Mouse (Mus musculus): Measurements from ENCODE around the gene Olfr323. TPM values are rescaled to one million over a fixed set of nuclear protein-coding genes. Genes with fewer than 3 reads are reported as not detected.

Olfr323 gene
- polyA plus RNA-seq, 1 experiment from 2014 or later, result 0.16 TPM

GRCm38 (mm10) chr11:58602800-58603560, 27.3 kb downstream of the Olfr323 start:
- Histone ChIP-seq H3K27ac (replicated peaks) (no peak overlapping the region), H3K4me3 (replicated peaks) (no peak overlapping the region), H3K9ac (no peak overlapping the region), H3K4me2 (replicated peaks) (no peak overlapping the region), H3K4me1 (no peaks in the 10 kb centered on the region), H3K36me3 (no peaks in the 10 kb centered on the region), H3K9me3 (replicated peaks) (no peaks in the 10 kb centered on the region), H3K27me3 (no peaks in the 10 kb centered on the region)
- WGBS, result 65% methylated on average over 6 of the region's 6 CpGs
- no peak for ATAC-seq (ENCODE audit: insufficient number of reproducible peaks, low FRiP score, low TSS enrichment, low read depth)

- ATAC-seq (ENCODE audit: insufficient number of reproducible peaks, low FRiP score, low TSS enrichment, low read depth), result no peak
- Histone ChIP-seq H3K9me3 (replicated peaks) (no peaks in the 10 kb centered on the region), H3K9ac (no peak overlapping the region), H3K36me3 (no peaks in the 10 kb centered on the region), H3K4me2 (replicated peaks) (no peak overlapping the region), H3K27me3 (no peaks in the 10 kb centered on the region), H3K4me3 (replicated peaks) (no peak overlapping the region), H3K27ac (replicated peaks) (no peak overlapping the region), H3K4me1 (no peaks in the 10 kb centered on the region)
Observed at GRCm38 (mm10) chr11:58602062-58602461, 28.2 kb downstream of the Olfr323 start.

- WGBS, result 88% methylated on average over 13 of the region's 13 CpGs
- no peak for ATAC-seq (ENCODE audit: insufficient number of reproducible peaks, low FRiP score, low TSS enrichment, low read depth)
- H3K4me3 ChIP-seq (replicated peaks), result no peak overlapping the region
- no peak overlapping the region for H3K27ac ChIP-seq (replicated peaks)
- no peak overlapping the region for H3K9ac ChIP-seq
- no peak overlapping the region for H3K4me2 ChIP-seq (replicated peaks)
- no peaks in the 10 kb centered on the region for H3K4me1 ChIP-seq
- no peaks in the 10 kb centered on the region for H3K27me3 ChIP-seq
- no peaks in the 10 kb centered on the region for H3K9me3 ChIP-seq (replicated peaks)
- no peaks in the 10 kb centered on the region for H3K36me3 ChIP-seq
Observed at GRCm38 (mm10) chr11:58597837-58598236, 32.5 kb downstream of the Olfr323 start.

- Histone ChIP-seq H3K9me3 (replicated peaks) (no peaks in the 10 kb centered on the region), H3K4me1 (no peaks in the 10 kb centered on the region), H3K4me3 (replicated peaks) (no peak within 1 kb of the TSS), H3K4me2 (replicated peaks) (no peak within 1 kb of the TSS), H3K27ac (replicated peaks) (no peak within 1 kb of the TSS), H3K9ac (no peak within 1 kb of the TSS), H3K36me3 (no peaks in the 10 kb centered on the region), H3K27me3 (no peaks in the 10 kb centered on the region)
- WGBS, result 58% methylated on average over 6 of the region's 6 CpGs
- no peak for ATAC-seq (ENCODE audit: insufficient number of reproducible peaks, low FRiP score, low TSS enrichment, low read depth)
Observed at GRCm38 (mm10) chr11:58594814-58595213, 35.5 kb downstream of the Olfr323 start, which contains the start of gene Olfr324. Gene Olfr324, plus strand, starts transcription at chr11:58595114.

DNA sequence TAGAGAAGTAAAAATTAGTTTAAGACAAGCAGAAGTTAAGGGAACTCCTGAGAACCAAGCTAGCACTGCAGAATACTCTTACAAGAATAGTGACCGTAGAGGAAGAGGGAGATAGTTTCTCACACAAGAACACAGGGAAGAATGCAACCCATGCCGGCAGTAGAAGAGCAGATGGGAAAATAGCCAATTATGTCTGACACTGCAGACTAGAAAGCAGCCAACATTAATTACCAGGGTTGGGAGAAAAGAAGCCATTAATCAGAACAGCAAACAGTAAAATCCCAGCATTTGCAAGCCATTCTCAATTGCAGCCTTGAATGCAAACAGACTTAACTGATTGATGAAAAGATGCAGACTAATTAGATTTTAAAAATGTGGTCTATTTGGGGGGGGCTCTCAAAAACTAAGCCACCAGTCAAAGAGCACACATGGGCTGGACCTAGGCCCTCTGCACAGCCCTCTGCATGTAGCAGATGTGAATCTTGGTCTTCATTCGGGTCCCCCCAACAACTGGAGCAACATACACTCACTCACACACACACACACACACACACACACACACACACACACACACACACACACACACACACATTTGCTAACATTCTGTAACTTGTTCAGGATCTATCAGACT, 41.6 kb downstream of the Olfr323 start:
- H3K9me3 ChIP-seq (replicated peaks), result no peaks in the 10 kb centered on the region
- 39% methylated on average over 3 of the region's 3 CpGs for WGBS
- no peaks in the 10 kb centered on the region for H3K4me1 ChIP-seq
- H3K9ac ChIP-seq, result no peak overlapping the region
- no peaks in the 10 kb centered on the region for H3K36me3 ChIP-seq
- no peak overlapping the region for H3K27ac ChIP-seq (replicated peaks)
- no peak overlapping the region for H3K4me3 ChIP-seq (replicated peaks)
- no peak overlapping the region for H3K4me2 ChIP-seq (replicated peaks)
- H3K27me3 ChIP-seq, result no peaks in the 10 kb centered on the region
- no peak for ATAC-seq (ENCODE audit: insufficient number of reproducible peaks, low FRiP score, low TSS enrichment, low read depth)

DNA sequence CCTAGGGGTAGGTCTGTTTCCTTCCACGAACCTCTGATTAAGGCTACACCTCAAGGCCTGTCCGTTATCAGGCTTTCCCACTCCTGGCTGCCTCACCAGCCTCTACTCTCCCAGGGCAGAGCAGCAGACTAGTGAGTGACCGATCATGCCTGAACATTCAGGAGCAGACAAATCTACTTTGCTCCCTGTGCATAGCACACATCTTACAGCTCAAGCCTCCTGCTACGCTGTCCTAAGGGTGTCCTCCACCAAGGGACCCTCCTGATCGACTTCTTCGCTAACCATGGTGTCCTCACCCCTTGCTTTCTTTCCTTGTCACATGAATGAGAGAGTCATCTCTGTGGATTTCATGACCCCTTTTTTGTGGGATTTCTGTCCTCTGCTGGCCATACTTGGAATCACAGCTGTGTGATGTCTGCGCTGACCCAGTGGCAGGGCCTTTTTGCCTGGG, 42.4 kb downstream of the Olfr323 start:
- no peak for ATAC-seq (ENCODE audit: insufficient number of reproducible peaks, low FRiP score, low TSS enrichment, low read depth)
- Histone ChIP-seq H3K9ac (no peak overlapping the region), H3K27me3 (no peaks in the 10 kb centered on the region), H3K4me1 (no peaks in the 10 kb centered on the region), H3K4me2 (replicated peaks) (no peak overlapping the region), H3K27ac (replicated peaks) (no peak overlapping the region), H3K4me3 (replicated peaks) (no peak overlapping the region), H3K9me3 (replicated peaks) (no peaks in the 10 kb centered on the region), H3K36me3 (no peaks in the 10 kb centered on the region)
- WGBS, result 66% methylated on average over 7 of the region's 7 CpGs

DNA sequence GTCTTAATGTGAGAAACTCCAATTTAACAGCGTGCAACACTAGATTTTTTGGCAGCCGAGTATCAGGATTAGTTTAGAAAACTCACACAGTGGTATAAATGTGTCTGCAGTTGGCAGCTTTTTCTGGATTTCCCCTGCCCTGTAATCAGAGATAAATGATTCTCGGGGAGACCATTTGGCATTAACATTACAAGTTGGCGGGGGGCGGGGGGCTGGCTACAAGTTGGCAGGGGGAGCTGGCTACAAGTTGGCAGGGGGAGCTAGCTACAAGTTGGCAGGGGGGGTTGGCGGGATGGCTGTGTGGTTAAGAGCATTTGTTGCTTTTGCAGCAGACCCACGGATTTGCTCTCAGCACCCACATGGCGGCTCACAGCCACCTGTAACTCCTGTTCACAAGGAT, 51.7 kb downstream of the Olfr323 start:
- H3K36me3 ChIP-seq, result no peaks in the 10 kb centered on the region
- H3K9me3 ChIP-seq (replicated peaks), result no peaks in the 10 kb centered on the region
- 73% methylated on average over 8 of the region's 8 CpGs for WGBS
- no peak overlapping the region for H3K4me2 ChIP-seq (replicated peaks)
- no peak for ATAC-seq (ENCODE audit: insufficient number of reproducible peaks, low FRiP score, low TSS enrichment, low read depth)
- no peaks in the 10 kb centered on the region for H3K4me1 ChIP-seq
- no peaks in the 10 kb centered on the region for H3K27me3 ChIP-seq
- no peak overlapping the region for H3K4me3 ChIP-seq (replicated peaks)
- H3K9ac ChIP-seq, result no peak overlapping the region
- no peak overlapping the region for H3K27ac ChIP-seq (replicated peaks)

- H3K4me3 ChIP-seq (replicated peaks), result no peak within 1 kb of the TSS
- no peaks in the 10 kb centered on the region for H3K36me3 ChIP-seq
- H3K9ac ChIP-seq, result no peak within 1 kb of the TSS
- H3K9me3 ChIP-seq (replicated peaks), result no peaks in the 10 kb centered on the region
- H3K4me1 ChIP-seq, result no peaks in the 10 kb centered on the region
- WGBS, result 70% methylated on average over 1 of the region's 1 CpGs
- H3K4me2 ChIP-seq (replicated peaks), result no peak within 1 kb of the TSS
- ATAC-seq (ENCODE audit: insufficient number of reproducible peaks, low FRiP score, low TSS enrichment, low read depth), result no peak
- H3K27ac ChIP-seq (replicated peaks), result no peak within 1 kb of the TSS
- H3K27me3 ChIP-seq, result no peaks in the 10 kb centered on the region
Observed at GRCm38 (mm10) chr11:58577430-58577829, 52.9 kb downstream of the Olfr323 start, which contains the start of gene Olfr325. Gene Olfr325, plus strand, starts transcription at chr11:58577730.

Other genes with a start within 250 kb of the Olfr323 start
- not detected in 2 replicates for gene 1810065E05Rik, start 209.4 kb downstream of the Olfr323 start, polyA plus RNA-seq (2015; fragmentation: Nextera tagmentation; extraction: Ambion mirVana)
- not detected in 2 replicates for gene Gm12253, start 197.9 kb downstream of the Olfr323 start, polyA plus RNA-seq (2015; fragmentation: Nextera tagmentation; extraction: Ambion mirVana)
- not detected in 2 replicates for gene Lypd9, start 177.6 kb downstream of the Olfr323 start, polyA plus RNA-seq (2015; fragmentation: Nextera tagmentation; extraction: Ambion mirVana)
- gene Olfr30, start 168.2 kb downstream of the Olfr323 start, polyA plus RNA-seq (2015; fragmentation: Nextera tagmentation; extraction: Ambion mirVana), result 0.24 and 0.29 TPM in 2 replicates
- 0.11 and 0.31 TPM in 2 replicates for gene Olfr332, start 137.9 kb downstream of the Olfr323 start, polyA plus RNA-seq (2015; fragmentation: Nextera tagmentation; extraction: Ambion mirVana)
- gene Olfr331, start 127.9 kb downstream of the Olfr323 start, polyA plus RNA-seq (2015; fragmentation: Nextera tagmentation; extraction: Ambion mirVana), result not detected in 2 replicates
- 0.14 and 0.36 TPM in 2 replicates for gene Olfr330, start 95.7 kb downstream of the Olfr323 start, polyA plus RNA-seq (2015; fragmentation: Nextera tagmentation; extraction: Ambion mirVana)
- gene Olfr329-ps, start 84.1 kb downstream of the Olfr323 start, polyA plus RNA-seq (2015; fragmentation: Nextera tagmentation; extraction: Ambion mirVana), result 0.16 TPM in 1 of 2 replicates, not detected in the other
- 0.08 TPM in 1 of 2 replicates, not detected in the other for gene Olfr328, start 74.9 kb downstream of the Olfr323 start, polyA plus RNA-seq (2015; fragmentation: Nextera tagmentation; extraction: Ambion mirVana)
- gene Olfr224, start 59.9 kb downstream of the Olfr323 start, polyA plus RNA-seq (2015; fragmentation: Nextera tagmentation; extraction: Ambion mirVana), result 0.12 TPM in 1 of 2 replicates, not detected in the other
- gene Olfr325, start 52.8 kb downstream of the Olfr323 start, polyA plus RNA-seq (2015; fragmentation: Nextera tagmentation; extraction: Ambion mirVana), result not detected in 2 replicates
- not detected in 2 replicates for gene Olfr324, start 35.4 kb downstream of the Olfr323 start, polyA plus RNA-seq (2015; fragmentation: Nextera tagmentation; extraction: Ambion mirVana)
- not detected in 2 replicates for gene 2210407C18Rik, start 14.4 kb downstream of the Olfr323 start, polyA plus RNA-seq (2015; fragmentation: Nextera tagmentation; extraction: Ambion mirVana)
- 0.08 TPM in 1 of 2 replicates, not detected in the other for gene Trim58, start 10.0 kb upstream of the Olfr323 start, polyA plus RNA-seq (2015; fragmentation: Nextera tagmentation; extraction: Ambion mirVana)
- 0.11 TPM in 1 of 2 replicates, not detected in the other for gene Olfr322, start 28.3 kb upstream of the Olfr323 start, polyA plus RNA-seq (2015; fragmentation: Nextera tagmentation; extraction: Ambion mirVana)
- not detected in 2 replicates for gene Olfr320, start 50.6 kb upstream of the Olfr323 start, polyA plus RNA-seq (2015; fragmentation: Nextera tagmentation; extraction: Ambion mirVana)
- not detected in 2 replicates for gene Olfr319, start 68.7 kb upstream of the Olfr323 start, polyA plus RNA-seq (2015; fragmentation: Nextera tagmentation; extraction: Ambion mirVana)
- gene Olfr318, start 93.5 kb upstream of the Olfr323 start, polyA plus RNA-seq (2015; fragmentation: Nextera tagmentation; extraction: Ambion mirVana), result not detected in 2 replicates
- 0.11 TPM in 1 of 2 replicates, not detected in the other for gene Olfr317, start 108.7 kb upstream of the Olfr323 start, polyA plus RNA-seq (2015; fragmentation: Nextera tagmentation; extraction: Ambion mirVana)
- gene Olfr316, start 122.2 kb upstream of the Olfr323 start, polyA plus RNA-seq (2015; fragmentation: Nextera tagmentation; extraction: Ambion mirVana), result 0.16 TPM in 1 of 2 replicates, not detected in the other
- gene Olfr315, start 142.7 kb upstream of the Olfr323 start, polyA plus RNA-seq (2015; fragmentation: Nextera tagmentation; extraction: Ambion mirVana), result not detected in 2 replicates
- not detected in 2 replicates for gene Olfr314, start 152.5 kb upstream of the Olfr323 start, polyA plus RNA-seq (2015; fragmentation: Nextera tagmentation; extraction: Ambion mirVana)
- gene Fam183b, start 171.5 kb upstream of the Olfr323 start, polyA plus RNA-seq (2015; fragmentation: Nextera tagmentation; extraction: Ambion mirVana), result 8.8 and 13.1 TPM in 2 replicates
- 0.08 TPM in 1 of 2 replicates, not detected in the other for gene Olfr313, start 184.5 kb upstream of the Olfr323 start, polyA plus RNA-seq (2015; fragmentation: Nextera tagmentation; extraction: Ambion mirVana)
- not detected in 2 replicates for gene Olfr312, start 198.7 kb upstream of the Olfr323 start, polyA plus RNA-seq (2015; fragmentation: Nextera tagmentation; extraction: Ambion mirVana)
- gene Olfr311, start 208.8 kb upstream of the Olfr323 start, polyA plus RNA-seq (2015; fragmentation: Nextera tagmentation; extraction: Ambion mirVana), result not detected in 2 replicates
- gene Gm12258, start 216.7 kb upstream of the Olfr323 start, polyA plus RNA-seq (2015; fragmentation: Nextera tagmentation; extraction: Ambion mirVana), result 7.3 and 10.0 TPM in 2 replicates
- gene 2810021J22Rik, start 236.7 kb upstream of the Olfr323 start, polyA plus RNA-seq (2015; fragmentation: Nextera tagmentation; extraction: Ambion mirVana), result 7.1 and 7.2 TPM in 2 replicates